Mouse (Mus musculus): ENCODE results near the gene Lsm4. TPM values are rescaled to one million over a fixed set of nuclear protein-coding genes. Genes with fewer than 3 reads are reported as not detected.

The Lsm4 gene
- polyA plus RNA-seq, 1 experiment from 2014 or later: 271 TPM

DNA sequence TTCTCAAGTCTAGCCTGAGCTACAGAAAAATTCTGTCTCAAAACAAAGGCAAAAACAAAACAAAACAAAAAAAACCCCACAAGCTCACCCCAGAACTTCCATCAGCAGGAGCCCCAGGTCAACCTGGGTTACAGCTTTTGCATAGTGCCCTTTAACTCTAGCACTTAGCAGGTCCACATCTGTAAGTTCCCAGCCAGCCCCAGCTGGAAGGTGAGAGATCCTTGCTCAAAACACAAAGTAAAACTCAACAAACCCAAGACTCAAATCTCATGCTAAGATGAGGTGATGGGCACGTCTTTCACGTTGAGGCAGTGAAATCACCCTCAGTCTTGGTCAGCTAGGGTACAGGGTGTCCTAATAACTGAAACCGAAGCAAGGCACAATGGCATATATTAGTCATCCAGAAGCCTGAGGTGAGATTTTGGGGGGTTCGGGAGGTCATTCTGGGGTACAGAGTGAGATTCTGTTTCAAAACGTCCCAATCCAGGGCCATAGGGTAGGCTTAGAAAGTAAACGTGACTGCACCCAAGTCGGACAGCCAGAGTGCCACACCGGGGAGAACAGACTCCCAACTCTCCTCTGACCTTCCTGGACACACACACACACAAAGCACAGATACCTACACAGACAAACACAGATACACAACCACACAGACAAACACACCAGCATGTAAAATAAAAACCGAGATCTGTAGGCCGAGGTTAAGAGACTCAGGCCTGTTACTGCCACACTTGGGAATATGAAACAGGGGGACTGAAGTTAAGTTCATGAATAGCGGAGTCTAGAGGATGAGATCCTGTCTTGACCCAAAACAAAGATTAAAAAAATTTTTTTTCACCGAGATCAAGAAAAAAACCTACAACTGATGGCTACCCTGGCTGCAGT lies 24.6 kb downstream of the Lsm4 start:
- peaks cover 44% of the 10 kb centered on the region for H3K4me1 ChIP-seq

DNA sequence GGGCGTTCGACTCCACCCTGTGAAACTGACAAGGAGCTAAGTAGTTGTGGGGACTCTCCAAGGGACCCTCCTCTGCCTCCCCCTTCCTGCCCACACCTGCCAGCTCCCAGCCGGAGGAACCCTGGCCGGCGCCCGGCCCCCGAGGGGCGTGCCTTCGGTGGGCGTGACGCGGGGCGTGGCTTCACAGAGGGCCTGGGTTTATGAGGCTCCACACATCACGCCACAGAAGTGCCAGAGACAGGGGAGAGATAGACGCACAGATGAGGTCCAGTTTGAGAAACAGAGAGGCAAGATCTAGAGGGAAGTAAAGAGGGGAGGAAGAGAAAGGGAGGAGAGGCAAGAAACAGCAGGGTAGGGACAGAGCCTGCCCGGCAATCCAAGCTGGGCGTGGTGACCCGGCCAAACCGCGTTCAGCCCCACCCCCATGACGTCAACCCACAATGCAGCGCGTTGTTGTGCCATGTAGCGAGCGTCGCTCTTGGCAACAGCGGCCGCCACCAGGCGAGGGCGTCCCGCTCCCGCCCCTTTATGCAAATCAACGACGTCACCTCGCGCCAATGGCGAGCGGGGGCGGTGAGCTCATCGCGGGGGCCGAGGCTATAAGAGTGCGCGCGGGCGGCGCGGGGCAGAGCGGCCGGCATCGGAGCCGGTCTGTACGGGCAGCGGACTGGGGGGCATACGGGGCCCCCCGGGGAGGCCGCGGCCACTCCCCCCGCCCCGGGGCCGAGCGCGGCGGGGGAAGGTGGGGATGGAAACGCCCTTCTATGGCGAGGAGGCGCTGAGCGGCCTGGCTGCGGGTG lies 25.5 kb downstream of the Lsm4 start, which contains the start of gene Jund:
Jund (plus strand) TSS at position 640 of the 800 bp plus-strand sequence.
- peak; percentile 87 for ATAC-seq (ENCODE audit: insufficient read depth, low FRiP score, low read depth)
- H3K4me2 ChIP-seq: peak within 1 kb of the TSS; percentile 55
- peak within 1 kb of the TSS; percentile 99 for H3K27ac ChIP-seq
- peak within 1 kb of the TSS; percentile 96 for H3K4me3 ChIP-seq (replicated peaks)
- under 1% methylated on average over 67 of the region's 69 CpGs for WGBS
- peaks cover 7% of the 10 kb centered on the region; the same call in 1 of the 2 replicates for H3K36me3 ChIP-seq
- peak within 1 kb of the TSS; percentile 99 for H3K9ac ChIP-seq
- peaks cover 40% of the 10 kb centered on the region for H3K4me1 ChIP-seq
- H3K9me3 ChIP-seq: no peaks in the 10 kb centered on the region
- H3K27me3 ChIP-seq (replicated peaks): no peaks in the 10 kb centered on the region

More for the DNA sequence above, 24.6 kb downstream of the Lsm4 start:
- Histone ChIP-seq H3K27me3 (replicated peaks) (no peaks in the 10 kb centered on the region), H3K36me3 (peaks cover 1% of the 10 kb centered on the region; the same call in 1 of the 2 replicates), H3K4me3 (replicated peaks) (peak overlapping the region; percentile 96), H3K9ac (no peak overlapping the region; the same call in 1 of the 2 replicates), H3K9me3 (no peaks in the 10 kb centered on the region), H3K27ac (peak overlapping the region; percentile 96), H3K4me2 (peak overlapping the region; percentile 54)
- WGBS: 62% methylated on average over 12 of the region's 12 CpGs
- ATAC-seq (ENCODE audit: insufficient read depth, low FRiP score, low read depth): no peak

GRCm38 (mm10) chr8:70699116-70699833 lies 26.2 kb downstream of the Lsm4 start:
- Histone ChIP-seq H3K27ac (peak overlapping the region; percentile 99), H3K36me3 (peaks cover 7% of the 10 kb centered on the region; the same call in 1 of the 2 replicates), H3K9me3 (no peaks in the 10 kb centered on the region), H3K9ac (peak overlapping the region; percentile 99), H3K4me1 (peaks cover 37% of the 10 kb centered on the region), H3K27me3 (replicated peaks) (no peaks in the 10 kb centered on the region), H3K4me2 (peak overlapping the region; percentile 55), H3K4me3 (replicated peaks) (peak overlapping the region; percentile 96)
- under 1% methylated on average over 86 of the region's 89 CpGs for WGBS
- peak; percentile 2; the same call in 1 of the 2 replicates for ATAC-seq (ENCODE audit: insufficient read depth, low FRiP score, low read depth)

DNA sequence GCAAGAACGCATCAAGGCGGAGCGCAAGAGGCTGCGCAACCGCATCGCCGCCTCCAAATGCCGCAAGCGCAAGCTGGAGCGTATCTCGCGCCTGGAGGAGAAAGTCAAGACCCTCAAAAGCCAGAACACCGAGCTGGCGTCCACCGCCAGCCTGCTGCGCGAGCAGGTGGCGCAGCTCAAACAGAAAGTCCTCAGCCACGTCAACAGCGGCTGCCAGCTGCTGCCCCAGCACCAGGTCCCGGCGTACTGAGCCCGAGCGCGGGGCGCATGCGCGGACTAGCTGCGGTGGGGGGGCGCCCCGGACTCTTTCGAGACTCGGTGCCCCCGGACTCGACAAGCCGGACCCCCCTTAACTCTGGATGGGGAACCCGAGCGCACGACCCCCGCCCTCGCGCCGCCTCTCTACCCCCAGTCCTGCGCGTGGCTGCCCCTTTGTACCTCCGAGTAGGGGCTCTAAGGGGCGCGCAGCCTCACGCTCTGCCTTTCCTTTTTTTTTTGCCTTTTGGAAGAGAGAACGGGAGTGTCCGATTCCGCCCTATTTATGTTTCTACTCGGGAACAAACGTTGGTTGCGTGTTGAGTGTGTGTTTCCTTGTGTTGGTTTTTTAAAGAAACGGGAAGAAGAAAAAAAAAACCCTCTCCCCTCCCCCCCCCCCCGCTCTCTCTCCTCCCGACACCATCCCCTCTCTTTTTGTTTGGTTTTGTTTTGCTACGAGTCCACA lies 26.9 kb downstream of the Lsm4 start:
- WGBS: under 1% methylated on average over 59 of the region's 59 CpGs
- Histone ChIP-seq H3K27ac (peak overlapping the region; percentile 99), H3K36me3 (peaks cover 7% of the 10 kb centered on the region; the same call in 1 of the 2 replicates), H3K27me3 (replicated peaks) (no peaks in the 10 kb centered on the region), H3K9ac (peak overlapping the region; percentile 99), H3K9me3 (no peaks in the 10 kb centered on the region), H3K4me1 (peaks cover 37% of the 10 kb centered on the region), H3K4me3 (replicated peaks) (peak overlapping the region; percentile 96), H3K4me2 (peak overlapping the region; percentile 55)
- no peak for ATAC-seq (ENCODE audit: insufficient read depth, low FRiP score, low read depth)

GRCm38 (mm10) chr8:70700555-70700922 lies 27.5 kb downstream of the Lsm4 start:
- peaks cover 7% of the 10 kb centered on the region; the same call in 1 of the 2 replicates for H3K36me3 ChIP-seq
- H3K27me3 ChIP-seq (replicated peaks): no peaks in the 10 kb centered on the region
- H3K9ac ChIP-seq: no peak overlapping the region; the same call in 1 of the 2 replicates
- peak overlapping the region; percentile 96 for H3K4me3 ChIP-seq (replicated peaks)
- no peaks in the 10 kb centered on the region for H3K9me3 ChIP-seq
- 0 out of 2 replicates have a peak, but pooled peaks have one; percentile 4 for ATAC-seq (ENCODE audit: insufficient read depth, low FRiP score, low read depth)
- H3K4me1 ChIP-seq: peaks cover 34% of the 10 kb centered on the region
- peak overlapping the region; percentile 55 for H3K4me2 ChIP-seq
- WGBS: 0% methylated on average over 18 of the region's 20 CpGs
- H3K27ac ChIP-seq: peak overlapping the region; percentile 99

GRCm38 (mm10) chr8:70701048-70701981 lies 28.3 kb downstream of the Lsm4 start:
- Histone ChIP-seq H3K36me3 (peaks cover 7% of the 10 kb centered on the region; the same call in 1 of the 2 replicates), H3K9ac (no peak overlapping the region; the same call in 1 of the 2 replicates), H3K4me2 (peak overlapping the region; percentile 55), H3K27ac (peak overlapping the region; percentile 99), H3K27me3 (replicated peaks) (no peaks in the 10 kb centered on the region), H3K4me3 (replicated peaks) (peak overlapping the region; percentile 96), H3K4me1 (peaks cover 26% of the 10 kb centered on the region), H3K9me3 (no peaks in the 10 kb centered on the region)
- WGBS: 45% methylated on average over 10 of the region's 10 CpGs
- ATAC-seq (ENCODE audit: insufficient read depth, low FRiP score, low read depth): no peak

- peaks cover 17% of the 10 kb centered on the region for H3K4me1 ChIP-seq
- H3K36me3 ChIP-seq: peaks cover 7% of the 10 kb centered on the region; the same call in 1 of the 2 replicates
- no peak overlapping the region for H3K27ac ChIP-seq
- H3K4me2 ChIP-seq: peak overlapping the region; percentile 55; the same call in 1 of the 2 replicates
- H3K9me3 ChIP-seq: no peaks in the 10 kb centered on the region
- H3K4me3 ChIP-seq (replicated peaks): no peak overlapping the region; the same call in 1 of the 2 replicates
- no peaks in the 10 kb centered on the region for H3K27me3 ChIP-seq (replicated peaks)
- WGBS: 77% methylated on average over 2 of the region's 2 CpGs
- H3K9ac ChIP-seq: no peak overlapping the region
- no peak for ATAC-seq (ENCODE audit: insufficient read depth, low FRiP score, low read depth)
Measured at GRCm38 (mm10) chr8:70701982-70702841, 29.2 kb downstream of the Lsm4 start.

DNA sequence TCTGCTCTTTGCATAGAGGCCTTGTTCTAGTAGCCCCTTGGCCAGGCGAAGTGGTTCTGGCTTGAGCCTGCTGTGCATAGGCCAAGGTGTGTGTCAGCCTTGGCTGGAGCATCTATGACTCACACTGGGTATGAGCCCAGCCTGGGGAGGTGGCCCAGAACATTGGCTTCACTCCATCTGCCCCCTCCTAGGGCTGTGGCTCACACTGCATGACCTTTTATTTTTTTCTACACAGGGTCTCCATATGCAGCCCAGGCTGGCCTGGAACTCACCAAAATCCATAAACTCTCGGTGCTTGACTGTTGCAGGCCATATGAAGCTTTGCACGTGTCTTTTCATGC lies 29.8 kb downstream of the Lsm4 start:
- Histone ChIP-seq H3K36me3 (peaks cover 7% of the 10 kb centered on the region; the same call in 1 of the 2 replicates), H3K4me3 (replicated peaks) (no peak overlapping the region), H3K9me3 (no peaks in the 10 kb centered on the region), H3K4me1 (peaks cover 11% of the 10 kb centered on the region), H3K9ac (no peak overlapping the region), H3K27ac (no peak overlapping the region), H3K4me2 (no peak overlapping the region), H3K27me3 (replicated peaks) (no peaks in the 10 kb centered on the region)
- WGBS: 67% methylated on average over 3 of the region's 3 CpGs
- ATAC-seq (ENCODE audit: insufficient read depth, low FRiP score, low read depth): no peak

- Histone ChIP-seq H3K36me3 (peaks cover 7% of the 10 kb centered on the region; the same call in 1 of the 2 replicates), H3K4me2 (no peak within 1 kb of the TSS), H3K9ac (no peak within 1 kb of the TSS), H3K9me3 (no peaks in the 10 kb centered on the region), H3K4me1 (peaks cover 10% of the 10 kb centered on the region), H3K27me3 (replicated peaks) (no peaks in the 10 kb centered on the region), H3K27ac (no peak within 1 kb of the TSS), H3K4me3 (replicated peaks) (no peak within 1 kb of the TSS)
- WGBS: 91% methylated on average over 3 of the region's 3 CpGs
- ATAC-seq (ENCODE audit: insufficient read depth, low FRiP score, low read depth): no peak
Measured at GRCm38 (mm10) chr8:70703287-70703686, 30.2 kb downstream of the Lsm4 start, which contains the start of gene Iqcn. Gene Iqcn (plus strand): TSS chr8:70703457.

Data from stomach, embryonic 15.5 days (tissue).